Mouse (Mus musculus) frontal cortex, postnatal 14 days (tissue): ENCODE measurements around the gene Aatk.

Source experiments
- DNase-seq, 2 experiments: peaks; one replicate each; pipeline ENCODE4 v3.0.0; 2022; ENCODE audit warnings: low spot score in 2 of 2

The Aatk gene

DNA sequence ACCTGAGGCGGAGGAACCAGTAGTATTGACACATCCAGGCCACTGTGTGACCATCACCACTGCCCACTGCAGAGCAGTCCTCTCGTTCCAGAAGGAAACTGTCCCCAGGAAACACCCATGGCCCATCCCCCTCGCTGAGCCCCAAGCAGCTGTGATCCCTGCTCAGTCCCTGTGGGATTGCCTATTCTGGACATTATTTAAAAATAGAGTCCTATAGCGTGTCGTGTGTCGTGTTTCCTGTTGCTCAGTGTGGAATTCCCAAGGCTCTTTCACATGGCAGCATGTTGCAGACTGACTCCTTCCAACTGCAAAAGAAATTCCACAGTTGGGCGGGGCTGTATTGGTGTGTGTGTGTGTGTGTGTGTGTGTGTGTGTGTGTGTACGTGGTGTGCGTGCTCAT is 5.3 kb upstream of the Aatk start:
- DNase-seq: no peak

DNA sequence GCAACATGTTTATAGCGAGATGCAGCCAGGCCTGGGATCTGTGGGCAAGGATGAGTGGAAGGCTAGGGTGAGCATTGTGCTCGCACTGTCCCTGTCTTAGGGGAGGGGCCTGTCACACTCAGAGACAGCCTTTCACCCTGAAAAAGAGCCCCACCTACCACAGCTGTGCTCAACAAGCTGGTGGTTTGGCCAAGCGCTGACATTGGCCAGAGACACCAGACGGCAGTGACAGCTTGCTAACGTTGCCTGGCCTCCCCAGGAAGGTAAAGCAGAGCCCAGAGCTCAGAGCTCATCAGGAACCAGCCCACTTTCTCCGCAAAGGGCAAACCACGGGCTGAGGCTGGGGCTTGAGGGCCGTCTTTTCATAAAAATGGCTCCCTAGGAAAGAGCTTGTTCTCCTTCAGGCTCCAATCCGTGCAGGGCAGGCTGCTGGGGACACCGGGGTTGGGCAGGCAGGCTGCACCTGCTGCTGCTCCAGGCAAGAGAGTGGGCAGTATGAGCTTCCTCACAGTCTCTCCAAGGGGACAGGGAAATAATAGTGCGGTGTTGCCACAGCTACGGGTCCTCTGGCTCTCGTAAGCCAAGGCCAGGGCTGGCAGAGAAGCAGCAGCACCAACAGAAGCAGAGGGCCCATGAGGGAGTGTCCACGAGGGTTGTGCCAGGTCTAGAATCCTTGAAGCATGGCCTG is 4.3 kb upstream of the Aatk start:
- no peak for DNase-seq

DNA sequence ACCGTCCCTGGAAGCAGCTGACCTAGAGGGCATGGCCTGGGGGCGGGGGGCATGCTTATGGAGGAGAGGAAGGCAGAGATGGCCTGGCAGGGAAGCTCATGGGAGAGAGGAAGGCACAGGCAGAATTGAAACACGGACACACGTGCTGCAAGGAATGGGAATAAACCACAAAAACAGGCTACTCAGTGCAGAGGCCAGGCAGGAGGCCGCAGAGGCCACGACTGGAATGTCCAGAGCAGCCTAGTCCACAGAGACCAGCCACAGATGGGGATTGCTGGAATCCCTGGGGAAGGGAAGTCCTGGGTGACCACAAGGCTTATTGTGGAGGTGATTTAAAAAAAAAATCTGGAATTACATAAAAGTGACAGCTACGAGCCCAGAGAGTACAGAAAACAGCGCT is 2.1 kb upstream of the Aatk start:
- DNase-seq: no peak

DNA sequence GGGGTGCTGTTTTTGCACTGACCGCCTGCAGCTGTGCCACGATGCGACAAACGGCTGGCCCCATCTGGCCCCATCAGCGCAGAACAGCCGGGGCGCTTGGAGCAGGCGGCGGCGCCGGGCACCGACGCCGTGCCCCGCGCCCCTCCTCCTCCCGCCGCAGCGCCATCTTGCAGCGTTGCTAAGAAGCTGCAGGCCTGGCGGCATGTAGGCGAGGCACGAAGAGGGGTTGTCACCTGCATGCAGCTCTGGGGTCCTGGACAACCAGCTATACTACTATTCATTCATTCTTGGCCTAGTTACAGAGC is 1.2 kb upstream of the Aatk start:
- DNase-seq: no peak

DNA sequence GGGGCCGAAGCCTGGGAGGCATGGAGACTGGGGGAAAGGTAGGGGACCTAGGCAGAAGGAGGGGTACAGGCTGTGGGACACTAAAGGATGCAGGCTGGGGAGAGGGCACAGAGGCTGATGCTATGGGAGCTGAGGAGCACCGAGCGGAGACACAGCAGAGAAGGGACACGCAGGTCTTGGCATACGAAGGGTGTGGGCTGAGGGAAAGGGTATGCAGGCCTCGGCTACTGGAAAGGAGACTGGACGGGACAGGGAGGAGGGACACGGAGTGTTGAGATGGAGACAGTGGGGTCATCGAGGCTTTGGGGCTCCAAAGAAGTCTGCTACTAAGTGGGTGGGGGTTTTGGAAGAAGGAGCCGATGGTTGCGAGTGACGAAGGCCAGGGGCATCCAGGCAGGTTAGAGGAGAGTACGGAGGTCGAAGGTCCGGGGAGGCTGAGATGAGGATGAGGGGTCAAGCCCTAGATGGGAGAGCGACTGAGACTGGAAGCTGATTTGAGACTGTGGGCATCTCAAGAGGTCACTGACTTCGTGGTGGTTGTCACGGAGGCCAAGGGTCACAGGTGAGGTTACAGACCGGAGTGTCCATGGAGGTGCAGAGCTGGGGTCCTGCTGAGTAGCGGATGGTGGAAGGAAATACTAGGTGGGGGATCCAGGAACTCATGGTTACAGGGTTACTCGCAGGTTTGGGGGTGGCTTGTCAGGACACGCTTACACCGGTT is 724 bp upstream of the Aatk start:
- no peak for DNase-seq

DNA sequence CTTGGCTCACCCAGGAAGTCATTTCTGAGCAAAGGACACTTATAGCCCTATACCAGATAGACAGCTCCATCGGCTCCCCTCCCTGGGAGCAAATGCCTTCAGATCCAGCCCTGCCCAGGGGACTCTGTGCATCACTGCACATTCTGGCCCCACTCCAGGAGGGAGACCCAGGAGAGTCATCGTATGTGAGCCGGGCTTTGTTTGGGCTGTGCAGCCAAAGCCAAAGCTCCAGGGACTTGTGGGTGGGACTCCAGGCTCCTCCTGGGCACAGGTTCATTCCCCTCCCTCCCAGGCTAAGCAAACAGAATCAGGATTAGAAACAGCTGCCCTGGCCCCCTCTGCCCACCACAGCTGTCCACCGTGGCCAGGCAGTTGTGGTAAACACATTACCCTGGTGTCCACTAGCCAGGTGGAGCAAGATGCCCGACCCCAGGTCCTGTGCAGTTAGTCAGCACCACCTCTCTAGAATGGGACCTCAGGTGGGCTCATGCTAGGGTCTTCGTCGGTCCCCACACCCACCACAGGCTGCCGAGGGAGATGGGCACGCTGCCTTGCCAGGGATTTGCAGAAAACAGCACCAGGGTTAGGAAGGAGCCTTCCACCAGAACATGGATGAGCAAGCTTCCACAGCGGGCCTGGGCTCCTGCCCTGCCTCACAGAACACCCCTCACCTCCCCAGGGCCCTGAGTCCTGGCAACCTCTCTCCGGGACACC is 971 bp downstream of the Aatk start:
- peak in 1 of 2 experiments; percentile 48 for DNase-seq

DNA sequence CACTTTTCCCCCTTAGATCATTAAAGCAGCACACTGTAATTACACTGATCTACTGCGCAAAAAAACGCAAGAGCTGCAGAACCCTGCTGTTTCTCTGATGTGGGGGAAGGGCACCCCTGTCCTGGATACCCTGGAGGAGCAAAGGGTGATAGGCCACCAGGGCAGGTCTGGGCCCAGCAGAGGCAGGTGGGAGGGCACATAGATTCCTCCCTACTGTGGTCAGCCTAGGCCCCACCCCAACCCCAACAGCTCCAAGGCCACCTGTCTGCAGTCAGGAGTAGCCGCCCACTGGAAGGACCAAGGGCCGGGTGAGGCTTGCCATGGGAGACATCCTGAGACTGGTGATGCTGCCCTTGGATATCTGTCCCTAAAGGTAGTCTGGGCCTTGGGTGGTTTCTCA is 1.6 kb downstream of the Aatk start:
- DNase-seq: no peak

DNA sequence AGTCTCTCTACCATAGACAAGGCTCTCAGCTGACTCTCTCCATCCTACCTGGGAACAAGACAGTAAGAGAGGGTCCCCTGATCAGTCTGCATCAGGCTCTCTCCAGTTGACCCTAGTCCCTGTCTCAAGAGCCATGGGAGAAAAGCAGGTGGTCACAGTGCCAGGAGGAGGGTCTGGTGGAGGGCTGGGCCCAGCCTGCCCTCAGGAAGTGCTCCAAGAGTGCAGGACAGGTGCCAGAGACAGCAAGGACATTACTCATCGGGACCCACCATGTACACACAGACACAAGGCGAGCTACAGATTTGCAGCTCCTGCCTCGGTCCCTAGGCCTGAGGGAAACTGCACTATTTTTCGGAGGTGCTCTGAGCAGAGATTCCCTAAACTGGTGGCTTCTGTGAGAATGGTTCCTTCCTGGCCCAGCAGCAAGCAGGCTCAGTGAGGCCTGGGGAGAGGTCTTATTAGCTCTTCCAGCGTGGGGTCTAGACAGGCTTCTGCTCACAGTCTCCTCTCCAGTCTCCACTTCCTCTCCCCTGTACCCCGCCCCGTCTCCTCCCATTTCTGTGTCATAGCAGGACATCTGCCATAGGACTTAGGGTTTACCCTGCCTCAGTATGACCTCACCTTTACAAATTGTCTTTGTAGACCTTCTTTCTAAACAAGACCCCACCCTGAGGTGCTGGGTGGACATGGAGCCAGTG is 4.7 kb downstream of the Aatk start:
- DNase-seq: no peak

DNA sequence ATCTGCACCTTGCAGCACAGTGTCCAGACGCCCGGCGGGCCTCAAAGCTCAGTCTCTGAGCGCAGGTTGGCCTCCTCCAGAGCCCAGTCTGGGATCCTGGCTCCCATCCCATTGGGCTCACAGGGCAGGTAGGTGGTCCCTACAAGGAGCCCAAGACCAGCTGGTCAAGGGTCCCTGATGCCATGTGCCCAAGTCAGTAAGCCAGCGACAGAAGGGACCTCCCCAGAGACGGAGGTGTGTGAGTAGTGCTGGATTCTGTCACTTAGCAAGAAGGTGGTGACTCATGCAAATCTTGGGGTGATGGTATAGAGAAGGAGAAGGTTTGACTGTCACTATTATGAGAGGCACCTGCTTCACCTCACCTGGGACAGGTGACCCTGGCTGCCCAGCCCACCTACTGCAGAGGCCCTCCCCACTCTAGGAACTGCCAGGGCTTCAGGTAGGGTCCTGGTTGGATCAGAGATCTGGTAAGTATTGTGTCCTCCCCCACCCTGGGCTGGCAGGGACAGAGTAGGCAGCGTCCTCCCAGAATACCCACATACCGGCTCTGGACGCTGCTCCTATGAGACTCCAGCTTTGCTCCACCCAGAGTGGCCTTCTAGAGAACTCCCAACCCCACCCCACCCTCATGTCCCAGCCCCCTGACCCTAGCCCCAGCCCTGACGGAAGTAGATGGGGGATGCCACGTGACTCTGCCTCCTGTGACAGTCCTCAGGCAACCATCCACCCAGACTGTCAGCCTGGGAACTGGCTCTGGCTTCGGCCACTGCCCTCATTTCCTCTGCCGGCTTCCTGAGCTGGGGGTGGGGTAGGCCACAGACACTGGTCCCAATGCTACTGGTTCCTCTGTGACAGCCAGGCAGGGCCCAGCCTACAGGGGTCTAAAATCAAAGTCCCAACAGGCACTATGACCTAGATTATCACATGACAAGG is 5.5 kb downstream of the Aatk start:
- DNase-seq: peak in 1 of 2 experiments; percentile 58

DNA sequence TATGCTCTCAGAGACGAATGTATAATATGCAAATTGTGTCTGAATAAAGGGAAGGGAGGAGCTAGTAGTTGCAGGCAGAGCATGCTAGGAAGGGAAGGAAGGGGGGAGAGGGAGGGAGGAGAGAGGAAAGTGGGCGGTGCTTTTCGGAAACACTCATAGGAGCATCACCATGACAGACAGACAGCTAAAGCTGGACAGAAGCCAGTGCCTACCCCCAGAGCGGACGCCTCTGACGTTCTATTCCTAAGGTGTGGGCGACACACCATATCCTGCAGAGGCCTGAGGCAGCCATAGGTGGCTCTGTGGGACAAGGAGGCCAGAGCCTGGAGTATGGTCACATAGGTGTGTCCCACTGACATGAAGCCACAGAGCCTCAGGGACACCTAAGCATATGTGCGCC is 6.5 kb downstream of the Aatk start:
- no peak for DNase-seq

DNA sequence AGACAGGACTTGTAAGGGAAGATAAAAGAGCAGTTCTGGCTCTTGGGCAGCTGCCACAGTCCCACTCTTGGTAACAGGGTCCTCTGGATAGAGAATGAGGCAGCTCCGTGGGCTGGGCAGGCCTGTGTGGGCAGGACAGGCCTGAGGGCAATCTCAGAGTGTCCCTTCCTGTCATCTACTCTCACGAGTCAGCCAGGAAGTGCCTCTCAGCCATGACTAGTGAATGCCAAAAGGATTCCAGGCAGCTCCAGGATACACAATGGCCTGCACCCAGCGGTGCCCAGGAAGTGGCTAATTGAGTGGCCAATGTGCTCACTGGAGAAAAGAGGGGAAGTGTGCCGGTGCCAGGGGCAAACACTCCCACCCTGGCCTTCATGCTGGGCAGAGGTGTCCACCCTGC is 7.4 kb downstream of the Aatk start:
- DNase-seq: no peak

DNA sequence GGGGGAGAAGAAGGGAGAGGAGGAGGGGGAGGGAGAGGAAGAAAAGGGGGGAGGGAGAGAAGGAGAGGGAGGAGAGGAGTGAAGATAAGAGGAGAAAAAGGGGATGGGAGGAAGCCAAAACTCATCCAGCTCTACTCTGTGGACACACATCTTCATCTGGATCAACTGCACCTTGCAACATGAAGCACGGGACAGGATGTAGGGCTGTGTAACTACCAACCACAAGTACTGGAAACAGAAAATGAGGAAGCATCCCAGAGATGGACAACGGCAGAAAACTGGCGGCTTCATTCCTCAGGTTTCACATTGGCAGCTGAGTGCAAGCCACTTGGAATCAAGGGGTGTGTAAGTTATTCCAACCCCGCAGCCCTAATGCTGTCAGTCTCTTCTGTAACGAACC is 12.2 kb downstream of the Aatk start:
- DNase-seq: no peak

DNA sequence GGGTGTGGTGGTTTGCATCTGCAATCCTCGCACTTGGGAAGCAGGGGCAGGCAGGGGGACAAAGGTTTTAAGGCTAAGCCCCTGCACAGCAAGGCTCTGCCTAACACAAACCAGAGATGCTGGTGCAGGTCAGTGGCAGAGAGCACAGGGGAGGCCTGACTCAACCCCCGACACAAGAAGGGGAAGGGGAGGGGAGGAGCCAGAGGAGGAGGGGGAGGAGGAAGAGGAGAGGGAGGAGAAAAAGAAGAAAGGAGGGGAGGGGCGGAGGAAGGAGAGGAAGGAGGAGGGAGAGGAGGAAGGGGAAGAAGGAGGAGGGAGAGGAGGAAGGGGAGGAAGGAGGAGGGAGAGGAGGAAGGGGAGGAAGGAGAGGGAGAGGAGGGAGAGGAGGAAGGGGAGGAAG is 12.7 kb downstream of the Aatk start:
- DNase-seq: no peak

DNA sequence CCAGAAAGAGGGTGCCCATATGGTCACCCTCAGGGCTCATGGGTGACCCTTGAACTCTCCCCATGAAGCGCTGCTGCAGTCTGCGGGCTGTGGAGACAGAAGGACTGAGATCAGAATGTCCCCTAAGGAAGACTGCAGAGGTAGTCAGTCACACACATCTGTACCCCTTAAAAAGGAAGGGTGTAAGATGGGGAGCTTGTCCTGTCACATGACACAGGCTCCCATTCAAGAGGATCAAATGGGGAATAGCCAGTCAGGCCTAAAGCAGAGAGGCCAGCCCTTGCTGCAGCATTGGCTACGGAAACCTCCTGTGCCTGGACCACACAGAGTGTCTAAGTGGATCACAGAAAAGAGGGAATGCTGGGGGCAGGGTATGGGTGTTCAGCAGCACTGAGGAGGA is 13.5 kb downstream of the Aatk start:
- no peak for DNase-seq

DNA sequence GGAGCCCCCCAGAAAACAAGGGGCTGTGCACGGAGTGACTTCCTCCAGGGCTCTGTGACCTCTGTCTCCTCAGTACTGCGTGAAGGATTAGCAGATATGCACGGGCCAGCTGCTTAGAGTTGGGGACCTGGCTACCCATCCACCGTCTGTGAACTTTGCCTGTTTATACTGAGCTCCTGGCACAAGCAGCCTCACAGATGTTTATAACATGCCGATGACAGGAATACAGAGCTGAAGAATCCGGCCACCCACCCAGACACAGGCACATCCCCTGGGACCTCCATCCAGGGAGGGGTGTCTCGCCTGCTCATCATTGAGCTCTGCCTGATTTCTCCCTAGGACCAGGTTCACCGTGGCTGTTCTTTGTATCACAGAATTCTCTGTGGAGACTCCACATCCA is 14.9 kb downstream of the Aatk start:
- no peak for DNase-seq

DNA sequence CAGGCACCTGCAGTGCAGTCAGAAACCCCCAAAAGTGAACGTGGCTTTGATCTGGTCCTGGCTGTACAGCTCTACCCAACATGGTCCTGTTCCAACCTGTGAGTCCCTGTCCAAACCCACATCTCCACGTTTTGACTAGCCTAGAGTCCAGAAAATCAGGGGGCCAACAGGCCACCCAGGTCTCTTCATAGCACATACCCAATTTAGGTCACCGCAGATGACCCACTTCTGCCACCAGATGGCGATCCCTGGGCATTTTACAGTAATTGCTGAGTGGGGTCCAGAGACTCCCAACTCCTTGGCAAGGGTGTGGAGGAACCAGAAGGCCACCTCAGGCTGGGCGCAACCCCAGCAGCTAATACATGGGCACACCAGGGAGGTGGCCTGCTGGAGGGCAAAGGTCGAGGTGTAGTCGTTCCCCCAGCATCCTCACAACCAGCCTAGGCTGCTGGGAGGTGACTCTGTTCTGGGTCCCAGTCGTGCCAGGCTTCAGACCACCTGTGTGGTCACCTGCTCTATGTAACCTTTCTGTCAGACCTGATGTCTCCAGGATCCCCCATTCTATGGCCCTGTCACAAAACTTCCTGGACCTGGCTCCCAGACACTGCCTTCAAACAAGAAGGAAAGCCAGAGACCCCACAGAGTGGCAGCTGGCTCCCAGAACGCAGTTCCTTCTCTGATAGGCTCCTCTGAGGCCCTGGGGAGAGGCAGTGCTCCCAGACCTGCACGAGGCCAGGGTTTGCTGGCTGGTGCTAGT is 16.6 kb downstream of the Aatk start:
- DNase-seq: no peak

DNA sequence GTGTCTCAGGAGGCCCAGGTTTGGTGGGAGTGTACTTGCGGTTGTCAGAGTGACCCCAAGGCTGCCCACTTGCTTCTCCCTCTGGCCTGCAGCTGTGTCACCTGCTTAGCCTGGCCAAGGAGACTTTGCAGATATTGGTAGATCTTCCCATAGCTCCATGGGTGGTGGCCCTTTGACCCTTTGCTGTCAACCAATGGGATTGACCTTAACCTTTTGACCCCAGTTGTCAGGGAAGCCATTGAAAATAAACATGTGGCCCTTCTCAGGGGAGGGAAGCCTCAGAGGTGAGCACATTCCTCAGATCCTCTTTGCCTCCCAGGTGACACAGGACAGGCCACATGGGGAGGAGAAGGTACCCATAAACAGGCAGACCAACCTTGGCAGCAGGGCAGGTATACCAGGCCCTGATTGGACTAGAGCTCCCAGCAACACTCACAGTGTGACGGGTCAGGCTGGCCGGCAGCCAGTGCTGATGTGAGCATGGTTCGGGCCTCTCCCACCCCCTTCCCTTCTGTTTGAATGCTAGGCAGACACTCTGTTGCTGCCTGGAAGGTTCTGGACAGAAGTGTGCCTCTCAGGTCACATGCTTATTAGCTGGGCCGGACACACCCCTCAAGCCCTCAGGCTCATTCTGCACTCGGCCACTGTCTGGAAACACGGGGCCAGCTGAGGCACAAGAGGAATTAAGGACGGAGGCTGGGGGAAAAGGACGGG is 17.4 kb downstream of the Aatk start:
- DNase-seq: no peak

DNA sequence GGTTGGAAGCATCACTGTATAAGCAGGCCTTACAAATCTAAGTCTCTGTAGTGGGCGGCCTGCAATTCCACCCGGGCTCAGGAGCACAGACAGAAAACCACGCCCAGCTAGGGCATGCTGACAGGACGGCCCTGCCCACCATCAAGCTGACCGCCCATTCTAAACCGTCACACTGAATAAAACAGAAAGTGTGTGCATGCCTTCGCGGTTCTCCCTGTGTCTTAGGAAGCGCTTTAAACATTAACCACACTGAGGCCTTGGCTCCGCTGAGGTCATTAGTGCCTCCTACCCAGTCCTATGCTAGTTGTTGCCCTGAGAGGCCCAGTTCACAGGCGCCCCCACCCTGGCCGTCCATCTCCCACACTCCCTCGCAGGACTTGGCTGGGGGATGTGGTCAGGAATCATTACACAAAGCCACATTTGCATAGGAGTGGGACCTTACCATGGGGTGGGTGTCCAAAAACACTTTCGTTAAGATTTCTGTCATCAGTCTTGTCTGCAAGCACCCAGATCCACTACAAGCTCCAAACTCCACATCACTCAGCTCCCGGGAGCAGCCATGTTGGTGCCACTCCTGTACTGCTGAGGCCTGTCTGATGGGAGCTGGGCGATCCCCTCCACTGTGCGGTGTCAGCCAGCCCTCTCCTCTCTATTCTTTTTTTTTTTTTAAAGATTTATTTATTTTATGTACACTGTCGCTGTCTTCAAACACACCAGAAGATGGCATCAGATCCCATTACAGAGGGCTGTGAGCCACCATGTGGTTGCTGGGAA is 18.5 kb downstream of the Aatk start:
- no peak for DNase-seq

DNA sequence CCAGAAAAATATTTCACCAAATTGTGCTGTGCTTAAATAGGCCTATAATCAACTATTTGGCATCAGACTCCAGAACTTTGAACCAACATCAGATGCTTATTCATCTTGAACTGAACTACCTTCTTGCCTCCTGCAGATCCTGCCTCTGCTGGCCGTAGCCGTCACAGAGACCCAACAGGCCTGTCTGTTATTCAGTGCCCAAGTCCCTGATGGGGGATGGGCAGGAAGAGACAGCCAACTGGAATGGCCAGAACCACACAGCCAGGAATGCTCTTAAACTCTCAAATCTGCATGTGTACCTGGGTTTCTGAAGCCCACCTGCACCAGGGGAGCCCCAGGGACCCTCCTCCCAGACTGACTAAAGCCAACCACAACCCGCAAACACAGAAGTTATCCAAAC is 20.0 kb downstream of the Aatk start:
- no peak for DNase-seq
